Mouse (Mus musculus) stomach, postnatal 0 days (tissue): ENCODE data around the gene Lef1.

Experiments
- CTCF ChIP-seq: IDR thresholded peaks from 2 replicates; pipeline ENCODE4 v1.5.1; 2016; ENCODE audit warnings: antibody characterized with exemption, low read depth, mild to moderate bottlenecking, moderate library complexity
- EP300 ChIP-seq: optimal IDR thresholded peaks from 2 replicates; pipeline ENCODE3; 2016; ENCODE audit warnings: antibody characterized with exemption

DNA sequence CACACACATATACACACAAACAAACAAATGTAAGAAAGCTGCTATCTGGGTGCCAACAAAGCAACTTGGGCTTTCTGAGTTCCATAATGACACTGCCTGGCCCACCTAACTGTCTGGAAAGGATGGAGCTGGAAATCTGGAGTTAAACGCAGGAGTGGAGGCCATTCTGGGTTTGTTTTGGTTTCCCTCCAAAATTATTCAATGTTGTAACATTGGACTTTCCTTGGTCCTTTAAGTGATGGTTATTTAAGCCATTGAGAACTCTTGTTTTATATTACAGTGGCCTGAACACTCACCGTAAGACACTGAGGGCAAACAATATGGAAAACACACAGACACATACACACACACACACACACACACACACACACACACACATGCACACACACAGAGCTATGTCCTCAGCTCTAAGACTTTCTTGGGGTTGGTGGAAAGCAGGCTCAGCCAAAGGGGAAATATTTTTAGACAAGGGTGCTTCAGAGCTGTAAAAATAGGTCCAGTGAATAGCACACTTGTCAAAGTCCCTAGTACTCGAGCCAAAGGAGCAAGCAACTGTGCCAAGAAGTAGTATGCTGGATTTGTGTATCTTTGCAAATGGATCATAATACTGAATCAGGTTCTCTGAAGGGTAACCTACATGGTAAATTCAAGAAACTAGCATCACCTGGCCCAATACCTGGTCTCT, 156.2 kb downstream of the Lef1 start:
- TF ChIP-seq CTCF = no peak
- no peak for TF ChIP-seq EP300
